Mouse (Mus musculus) adrenal gland, adult 18-20 months (tissue): ENCODE measurements around the gene Cd300lf. TPM values are rescaled to one million over a fixed set of nuclear protein-coding genes. Genes with fewer than 3 reads are reported as not detected.

ENCODE experiments used
- DNase-seq, 2 experiments: peaks; one replicate each; pipeline ENCODE4 v3.0.0; 2021 to 2022; ENCODE audit warnings: low spot score in 2 of 2
- total RNA-seq, 2 experiments: library from RNA; stranded (reverse); gene quantifications; 1 replicate in 1 of 2; 2 replicates in 1 of 2; pipeline ENCODE4 v1.2.3; 2021

Cd300lf gene
- total RNA-seq, 2 experiments from 2014 or later, result 1.3 to 2.5 TPM

- DNase-seq, result no peak
Observed at GRCm38 (mm10) chr11:115108176-115108575, 25.6 kb downstream of the Cd300lf start.

GRCm38 (mm10) chr11:115107403-115107916 lies 26.3 kb downstream of the Cd300lf start:
- no peak for DNase-seq

GRCm38 (mm10) chr11:115106638-115107037 lies 27.2 kb downstream of the Cd300lf start:
- DNase-seq, result no peak

- no peak for DNase-seq
Observed at GRCm38 (mm10) chr11:115104769-115105563, 28.8 kb downstream of the Cd300lf start.

- no peak for DNase-seq
Observed at GRCm38 (mm10) chr11:115103470-115104413, 30.1 kb downstream of the Cd300lf start.

- DNase-seq, result no peak
Observed at GRCm38 (mm10) chr11:115102116-115102515, 31.7 kb downstream of the Cd300lf start.

GRCm38 (mm10) chr11:115101615-115102051 lies 32.2 kb downstream of the Cd300lf start:
- DNase-seq, result no peak

- no peak for DNase-seq
Observed at GRCm38 (mm10) chr11:115100741-115101140, 33.1 kb downstream of the Cd300lf start.

- no peak for DNase-seq
Observed at GRCm38 (mm10) chr11:115100032-115100621, 33.7 kb downstream of the Cd300lf start.

- DNase-seq, result no peak
Observed at GRCm38 (mm10) chr11:115099241-115099840, 34.5 kb downstream of the Cd300lf start.

GRCm38 (mm10) chr11:115098203-115098932 lies 35.4 kb downstream of the Cd300lf start:
- no peak for DNase-seq

GRCm38 (mm10) chr11:115092140-115092539 lies 41.7 kb downstream of the Cd300lf start:
- DNase-seq, result no peak

GRCm38 (mm10) chr11:115091362-115091901 lies 42.4 kb downstream of the Cd300lf start, which contains the start of gene Rab37:
Gene Rab37, plus strand, starts transcription at chr11:115091431.
- DNase-seq, result no peak

- no peak for DNase-seq
Observed at GRCm38 (mm10) chr11:115089853-115090252, 43.9 kb downstream of the Cd300lf start.

- no peak for DNase-seq
Observed at GRCm38 (mm10) chr11:115086213-115086612, 47.6 kb downstream of the Cd300lf start.

GRCm38 (mm10) chr11:115085064-115085463 lies 48.7 kb downstream of the Cd300lf start:
- no peak for DNase-seq

GRCm38 (mm10) chr11:115084595-115084994 lies 49.2 kb downstream of the Cd300lf start:
- no peak for DNase-seq

- peak; percentile 68 to 73 for DNase-seq
Observed at GRCm38 (mm10) chr11:115083376-115084139, 50.2 kb downstream of the Cd300lf start.

GRCm38 (mm10) chr11:115082196-115082595 lies 51.6 kb downstream of the Cd300lf start:
- no peak for DNase-seq
